Mouse (Mus musculus) Patski (cell line): ENCODE data around the gene Fxyd7. TPM values are rescaled to one million over a fixed set of nuclear protein-coding genes. Genes with fewer than 3 reads are reported as not detected.
A peak's percentile ranks its signal among the peaks of the same experiment; 100 is the strongest.

Source experiments
- ATAC-seq: fragments of 100-300 bp; one replicate; pipeline ENCODE4 v1.8.0; 2021
- CTCF ChIA-PET: fragments of 350-600 bp; sonication (Branson Sonifier 250); formaldehyde crosslinking; loops from one replicate; lab custom pipeline; 2022; ENCODE audit warnings: inconsistent platforms; lab: Charles Lee
- POLR2A ChIA-PET: fragments of 350-600 bp; sonication (Branson Sonifier 250); formaldehyde crosslinking; loops from one replicate; lab custom pipeline; 2022; ENCODE audit warnings: antibody characterized with exemption, inconsistent platforms; lab: Charles Lee
- DNase-seq: peaks from one replicate; pipeline ENCODE4 v3.0.0-alpha.2; 2011; ENCODE audit warnings: low read depth, low spot score
- H3K27me3 ChIP-seq: fragments of 371-371 bp; one replicate; pipeline ENCODE4 v1.5.1; 2021
- CTCF ChIP-seq: fragments of 100-300 bp; IDR thresholded peaks from one replicate; pipeline ENCODE4 v1.5.1; 2021
- in situ Hi-C: fragments of 300-500 bp; cut with MboI; formaldehyde crosslinking; loops from 3 replicates; pipeline ENCODE4 v1.11.1; 2018; ENCODE audit warnings: low pct_unique_long_range_greater_than_20kb, mixed read lengths
- polyA plus RNA-seq: library from polyadenylated mRNA; unstranded; gene quantifications from one replicate; pipeline ENCODE4 v1.2.3, GENCODE M21; 2021

The Fxyd7 gene
- not detected for polyA plus RNA-seq

- ChIA-PET CTCF (no interaction called here), POLR2A (no interaction called here)
- no peak for TF ChIP-seq CTCF
- peaks cover 35% of the 10 kb centered on the region for H3K27me3 ChIP-seq
- DNase-seq: no peak
- in situ Hi-C loops: no loop called here
- no peak for ATAC-seq
Measured at GRCm38 (mm10) chr7:31051321-31052021, at the start of gene Fxyd7. TSS of gene Fxyd7 (minus strand) at chr7:31051467.

- ATAC-seq (no peak), DNase-seq (no peak)
- peaks cover 6% of the 10 kb centered on the region for H3K27me3 ChIP-seq
- in situ Hi-C loops: no loop called here
- ChIA-PET CTCF (interaction anchor here (1.0 kb wide), 1 partner anchor 64 kb away, joined by 4 read pairs; no protein-coding TSS in a partner anchor), POLR2A (no interaction called here)
- no peak for TF ChIP-seq CTCF
Measured at GRCm38 (mm10) chr7:31100786-31101185, 49.5 kb upstream of the Fxyd7 start.

DNA sequence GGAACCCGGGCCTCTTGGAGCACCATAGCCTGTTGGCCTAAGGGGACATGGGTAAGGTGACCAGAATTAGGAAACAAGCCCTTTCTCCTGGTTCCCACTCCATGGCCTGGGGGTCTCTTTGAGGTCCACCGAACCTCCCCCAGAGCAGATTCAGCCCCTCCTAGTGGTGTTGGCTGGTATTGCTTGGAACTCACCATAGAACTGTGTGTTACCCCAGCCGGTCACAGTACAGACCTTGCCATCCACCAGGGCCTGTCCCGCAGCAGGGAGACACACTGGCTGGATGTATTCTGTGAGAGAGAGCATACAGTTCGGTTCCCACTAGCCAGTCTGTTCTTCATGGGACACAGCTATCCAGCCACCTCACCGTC, 48.3 kb upstream of the Fxyd7 start:
- in situ Hi-C loops: loop anchor here (10.0 kb wide), 1 partner anchor 215 kb away; the partner anchor contains the start of gene Cd22
- DNase-seq (no peak), ATAC-seq (no peak)
- H3K27me3 ChIP-seq: peaks cover 6% of the 10 kb centered on the region
- POLR2A ChIA-PET: no interaction called here
- no peak for TF ChIP-seq CTCF
- CTCF ChIA-PET: no interaction called here

DNA sequence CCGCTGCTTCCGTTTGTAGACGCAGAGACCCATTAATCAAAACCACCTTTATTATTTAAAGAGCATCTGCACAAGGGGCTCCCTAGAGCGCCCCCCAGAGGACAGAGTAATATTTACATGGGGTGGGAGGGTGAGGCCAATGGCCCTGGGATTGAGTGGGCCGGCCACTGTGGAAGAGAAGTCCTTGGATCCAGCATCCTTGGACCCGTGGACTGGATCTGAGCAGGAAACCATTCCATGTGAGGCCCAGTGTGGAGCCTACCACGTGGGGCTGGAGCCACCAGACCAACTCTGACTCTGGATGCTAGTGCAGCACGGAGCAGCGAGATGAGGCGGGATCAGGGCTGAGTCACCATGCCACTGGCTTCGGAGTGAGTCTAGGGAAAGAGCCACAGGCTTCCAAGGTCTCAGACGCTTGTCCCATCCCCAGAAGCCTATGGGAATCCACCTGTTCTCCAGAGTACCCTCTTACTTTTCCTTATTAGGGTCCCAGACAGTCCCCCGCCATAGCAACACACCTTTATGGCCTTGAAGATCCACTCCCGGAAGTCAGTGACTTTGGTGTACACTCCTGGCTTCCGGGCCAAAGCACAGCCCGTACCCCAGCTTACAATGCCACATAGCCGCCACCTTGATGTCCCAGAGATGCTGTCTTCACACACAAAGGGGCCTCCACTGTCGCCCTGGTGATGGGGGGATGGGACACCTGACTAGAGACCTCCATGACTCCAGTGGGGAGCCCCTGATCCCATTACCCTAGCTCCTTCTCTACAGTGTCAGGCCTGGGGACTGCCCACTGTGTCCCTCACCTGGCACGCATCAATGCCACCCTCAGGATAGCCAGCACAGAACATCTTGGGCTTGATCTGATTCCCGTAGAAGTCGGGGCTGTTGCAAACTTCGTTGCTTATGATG, 47.7 kb upstream of the Fxyd7 start:
- POLR2A ChIA-PET: no interaction called here
- in situ Hi-C loops: loop anchor here (10.0 kb wide), 1 partner anchor 214 kb away; the partner anchor contains the start of gene Cd22
- CTCF ChIA-PET: interaction anchor here (1.1 to 1.8 kb wide), 4 partner anchors 9 to 41 kb away, joined by 3 to 7 read pairs (median 6); partner anchors contain the start of gene Fxyd1
- DNase-seq (no peak), ATAC-seq (peak; percentile 33)
- TF ChIP-seq CTCF: peak; percentile 24
- peaks cover 8% of the 10 kb centered on the region for H3K27me3 ChIP-seq

- peak; percentile 87 for TF ChIP-seq CTCF
- POLR2A ChIA-PET: no interaction called here
- H3K27me3 ChIP-seq: peaks cover 4% of the 10 kb centered on the region
- peak; percentile 87 for ATAC-seq
- in situ Hi-C loops: loop anchor here (10.0 kb wide), 1 partner anchor 213 kb away; the partner anchor contains the start of gene Cd22
- CTCF ChIA-PET: interaction anchor here (1.1 to 1.8 kb wide), 6 partner anchors 8 to 57 kb away, joined by 3 to 8 read pairs (median 6); partner anchors contain the start of gene Fxyd1
- peak; percentile 24 for DNase-seq
Measured at GRCm38 (mm10) chr7:31097583-31098248, 46.4 kb upstream of the Fxyd7 start.

DNA sequence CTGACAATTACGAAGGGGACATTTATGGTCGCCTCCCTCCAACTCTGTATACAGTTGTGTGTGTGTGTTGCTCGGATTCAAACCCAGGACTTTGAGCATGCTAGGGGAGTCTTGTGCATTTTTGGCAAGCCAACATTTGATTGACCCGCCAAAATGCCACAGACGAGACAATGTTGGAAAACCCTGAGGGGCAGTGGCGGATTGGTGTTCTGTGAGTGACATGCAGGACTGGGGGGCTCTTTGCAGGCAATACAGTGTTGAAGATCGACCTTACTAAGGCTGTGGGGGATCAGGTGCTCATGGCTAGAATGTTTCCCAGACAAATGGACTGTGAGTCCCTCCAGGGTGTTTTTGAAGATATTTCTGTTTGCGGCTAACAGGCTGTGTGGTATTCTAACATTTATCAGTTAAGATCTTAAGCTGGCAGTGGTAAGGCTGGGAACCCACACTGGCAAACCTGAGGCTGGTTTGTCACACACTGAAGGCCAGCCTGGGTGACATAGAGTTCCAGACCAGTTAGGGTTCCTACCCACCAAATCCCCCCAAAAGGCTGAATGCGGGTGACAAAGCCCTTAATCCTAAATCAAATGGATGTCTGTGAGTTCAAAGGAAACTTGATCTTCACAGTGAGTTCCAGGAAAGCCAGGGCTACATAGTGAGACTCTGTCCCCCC, 45.8 kb upstream of the Fxyd7 start:
- peaks cover 4% of the 10 kb centered on the region for H3K27me3 ChIP-seq
- DNase-seq (no peak), ATAC-seq (no peak)
- in situ Hi-C loops: loop anchor here (10.0 kb wide), 1 partner anchor 212 kb away; the partner anchor contains the start of gene Cd22
- ChIA-PET CTCF (interaction anchor here (1.4 to 1.8 kb wide), 4 partner anchors 17 to 58 kb away, joined by 5 to 8 read pairs (median 6); no protein-coding TSS in a partner anchor), POLR2A (no interaction called here)
- TF ChIP-seq CTCF: no peak

GRCm38 (mm10) chr7:31094774-31095501, 43.7 kb upstream of the Fxyd7 start:
- peaks cover 4% of the 10 kb centered on the region for H3K27me3 ChIP-seq
- in situ Hi-C loops: loop anchor here (10.0 kb wide), 1 partner anchor 210 kb away; the partner anchor contains the start of gene Cd22
- CTCF ChIA-PET: interaction anchor here (0.9 to 1.7 kb wide), 3 partner anchors 14 to 36 kb away, joined by 3 to 6 read pairs (median 3); partner anchors contain the start of gene Lgi4
- POLR2A ChIA-PET: no interaction called here
- DNase-seq: no peak
- ATAC-seq: no peak
- no peak for TF ChIP-seq CTCF

GRCm38 (mm10) chr7:31089721-31090120, 38.5 kb upstream of the Fxyd7 start:
- DNase-seq (no peak), ATAC-seq (no peak)
- ChIA-PET CTCF (interaction anchor here (1.0 to 1.3 kb wide), 2 partner anchors 9 to 10 kb away, joined by 3 read pairs; no protein-coding TSS in a partner anchor), POLR2A (no interaction called here)
- in situ Hi-C loops: loop anchor here (10.0 kb wide), 1 partner anchor 205 kb away; the partner anchor contains the start of gene Cd22
- TF ChIP-seq CTCF: no peak
- H3K27me3 ChIP-seq: peaks cover 4% of the 10 kb centered on the region

GRCm38 (mm10) chr7:31088206-31088605, 36.9 kb upstream of the Fxyd7 start:
- ChIA-PET CTCF (interaction anchor here (0.8 to 2.1 kb wide), 2 partner anchors 10 to 17 kb away, joined by 3 to 6 read pairs; no protein-coding TSS in a partner anchor), POLR2A (interaction anchor here (0.6 kb wide), 1 partner anchor 714 kb away, joined by 4 read pairs; no protein-coding TSS in a partner anchor)
- in situ Hi-C loops: no loop called here

More at GRCm38 (mm10) chr7:31088206-31088605, 36.9 kb upstream of the Fxyd7 start:
- no peak for DNase-seq
- no peaks in the 10 kb centered on the region for H3K27me3 ChIP-seq
- no peak for ATAC-seq
- no peak for TF ChIP-seq CTCF
